Mouse (Mus musculus): ENCODE data around the gene Lnx2.

DNA sequence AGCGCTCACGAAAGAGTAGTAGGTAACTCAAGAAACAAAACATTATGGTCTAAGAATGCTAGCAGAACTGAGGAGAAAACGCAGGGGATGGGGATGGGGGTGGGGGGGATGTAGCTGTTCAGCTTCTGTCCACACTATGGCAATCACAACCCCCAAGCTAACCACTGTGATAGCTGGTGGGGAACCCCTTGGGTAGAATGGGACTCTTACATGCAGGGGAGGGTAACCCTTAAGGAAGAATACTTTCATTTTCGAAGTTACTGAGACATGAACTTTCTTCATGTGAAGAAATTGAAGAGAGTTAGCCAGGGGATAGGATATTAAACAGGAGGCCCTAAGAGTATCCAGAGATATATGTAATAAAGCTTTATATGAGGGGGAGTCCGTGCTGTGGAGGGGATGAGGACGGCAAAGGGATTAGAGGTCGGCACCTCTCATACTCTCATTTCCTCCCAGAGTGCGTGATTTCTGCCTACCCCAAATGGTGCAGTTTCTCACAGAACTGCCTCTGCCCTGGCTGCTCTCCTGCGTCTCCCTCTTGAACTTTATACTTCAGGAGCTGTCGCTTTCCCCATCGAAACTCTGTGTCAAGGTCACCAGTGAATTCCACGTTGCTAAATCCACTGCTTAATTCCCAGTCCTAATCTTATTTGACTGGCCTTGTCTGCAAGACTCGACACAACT lies 25.4 kb downstream of the Lnx2 start:
- TF ChIP-seq POLR2A (IDR thresholded peaks at IDR 0.05; ENCODE audit: borderline replicate concordance, extremely low read depth, insufficient read depth, insufficient read length, poor library complexity, severe bottlenecking) (no peak), CTCF (IDR thresholded peaks at IDR 0.05; ENCODE audit: borderline replicate concordance, extremely low read depth, insufficient read depth, insufficient read length) (no peak)

All from brain, embryonic 14.5 days (tissue).